Mouse (Mus musculus) cerebellum, adult 9-10 months (tissue): ENCODE data around the gene Itgb7.
"Not testable (repeated sequence)": the region's sequence is repeated elsewhere in the genome, so short reads cannot be mapped to it uniquely, and the experiment has no call there.

Experiments
- DNase-seq: peaks from one replicate; pipeline ENCODE4 v3.0.0; 2022

The Itgb7 gene

DNA sequence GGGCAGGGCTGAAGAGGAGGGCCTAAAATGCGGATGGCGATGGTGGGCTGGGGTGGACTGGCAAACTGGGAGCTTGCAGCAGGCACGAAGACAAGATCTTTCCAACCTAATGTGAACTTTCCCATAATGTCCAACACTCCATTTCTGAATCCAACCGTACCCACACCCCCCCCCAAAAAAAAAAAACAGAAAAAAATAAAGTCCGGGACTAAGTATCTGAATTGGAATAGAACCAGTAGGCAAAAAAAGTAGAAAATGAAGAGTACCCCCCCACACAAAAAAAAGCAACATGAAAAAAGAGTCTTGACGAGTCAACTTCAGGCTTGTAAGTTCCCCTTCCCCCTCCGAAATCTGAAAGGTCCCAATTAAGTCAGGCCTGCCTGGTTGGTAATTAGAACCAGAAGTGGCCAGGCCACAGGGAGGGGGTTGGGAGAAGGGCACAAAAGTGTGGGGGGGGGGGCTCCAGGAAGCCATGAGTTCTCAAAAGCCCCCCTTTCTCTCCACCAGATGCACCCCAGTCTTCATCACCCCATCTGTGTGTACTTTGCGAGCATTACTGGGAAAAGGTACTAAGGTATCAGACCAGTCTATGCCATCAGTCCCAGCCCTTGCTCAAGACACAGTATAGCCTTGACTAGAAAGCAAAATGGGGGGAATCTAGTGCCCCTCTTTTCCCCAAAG is 16.5 kb upstream of the Itgb7 start:
- no peak for DNase-seq

- DNase-seq: peak; percentile 67
Measured at GRCm38 (mm10) chr15:102247252-102248130, 15.7 kb upstream of the Itgb7 start.

GRCm38 (mm10) chr15:102246866-102247251 is 15.1 kb upstream of the Itgb7 start:
- DNase-seq: peak; percentile 93

DNA sequence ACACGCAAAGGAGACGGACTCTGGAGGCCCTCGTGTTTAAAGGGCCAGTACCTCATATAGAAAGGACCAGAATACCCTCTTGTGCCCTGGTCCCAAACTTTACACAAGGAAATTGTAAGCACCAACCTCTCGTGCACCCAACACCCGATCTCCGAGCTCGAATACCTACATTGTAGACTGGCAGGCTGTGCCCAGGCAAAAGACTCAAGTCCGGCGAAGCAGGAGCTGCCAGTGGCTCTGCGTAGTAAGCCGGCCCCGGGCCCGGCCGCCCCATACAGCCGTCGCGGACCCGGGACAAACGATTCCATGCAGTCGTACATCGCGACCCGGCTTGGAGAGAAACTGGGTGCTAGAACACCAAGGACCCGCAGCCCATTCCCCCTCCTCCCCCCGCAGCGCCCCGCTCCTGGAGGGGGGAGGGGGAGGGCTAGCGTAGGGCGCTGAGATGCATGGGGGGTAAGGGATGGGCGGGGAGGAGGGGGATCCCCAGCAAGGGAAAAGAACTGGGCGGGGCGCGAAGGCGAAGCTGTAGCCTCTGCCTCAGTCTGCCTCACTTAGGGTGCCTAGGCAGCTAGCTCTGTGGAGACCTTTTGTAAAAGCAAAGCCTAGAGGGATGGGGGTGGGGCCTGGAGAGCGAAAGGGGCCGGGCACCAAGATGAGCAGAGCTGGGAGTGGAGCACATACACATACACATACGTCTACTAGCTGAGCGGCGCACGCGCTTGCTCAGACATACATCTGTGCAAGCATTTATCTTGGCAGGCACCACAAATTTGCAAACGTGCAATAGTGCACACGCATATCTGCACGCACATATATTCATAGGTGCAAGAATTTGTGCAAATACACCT is 14.4 kb upstream of the Itgb7 start:
- DNase-seq: peak; percentile 82

- DNase-seq: no peak
Measured at GRCm38 (mm10) chr15:102245461-102245881, 13.7 kb upstream of the Itgb7 start.

GRCm38 (mm10) chr15:102244306-102245191 is 12.8 kb upstream of the Itgb7 start:
- DNase-seq: no peak

- no peak for DNase-seq
Measured at GRCm38 (mm10) chr15:102243229-102244190, 11.8 kb upstream of the Itgb7 start.

DNA sequence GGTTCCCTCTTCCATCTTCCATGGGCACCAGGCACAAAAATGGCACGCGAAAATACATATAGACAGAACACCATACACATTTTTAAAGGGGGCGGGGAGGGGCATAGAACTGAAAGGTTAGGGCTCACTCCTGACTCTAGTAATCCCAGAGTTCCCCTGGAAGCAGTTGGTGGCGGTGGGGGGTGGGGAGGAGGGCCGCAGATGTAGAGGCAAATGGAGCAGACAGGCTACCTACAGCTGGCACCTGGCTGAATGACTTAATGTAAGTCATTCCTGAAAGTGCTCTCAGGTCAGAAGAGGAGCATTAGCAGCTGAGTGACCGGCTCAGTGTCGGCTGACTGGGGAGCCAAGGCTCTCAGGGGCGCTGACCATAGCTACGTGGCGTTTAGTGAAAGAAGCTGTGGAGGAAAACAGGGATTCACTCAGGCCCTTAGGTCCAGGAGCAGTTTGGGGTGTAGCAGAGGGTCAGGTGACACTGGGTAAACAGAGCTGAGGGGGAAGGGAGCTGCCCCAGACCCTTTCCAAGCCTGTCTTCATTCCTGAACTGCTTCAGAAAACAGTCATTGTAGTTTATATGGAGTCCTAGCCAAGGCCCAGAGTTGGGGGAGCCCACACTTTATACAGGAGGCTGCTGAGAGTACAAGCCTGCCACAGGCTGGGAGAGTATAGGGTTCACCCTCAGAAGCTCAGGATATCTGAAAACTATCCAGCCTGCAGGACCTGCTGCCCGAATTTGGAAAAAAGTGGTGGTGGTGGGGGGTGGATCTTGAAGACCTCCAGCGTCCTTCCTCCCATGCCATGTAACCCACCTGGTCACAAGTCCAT is 10.9 kb upstream of the Itgb7 start:
- DNase-seq: no peak

- no peak for DNase-seq
Measured at GRCm38 (mm10) chr15:102240607-102241006, 8.9 kb upstream of the Itgb7 start.

- DNase-seq: no peak
Measured at GRCm38 (mm10) chr15:102239851-102240250, 8.1 kb upstream of the Itgb7 start.

DNA sequence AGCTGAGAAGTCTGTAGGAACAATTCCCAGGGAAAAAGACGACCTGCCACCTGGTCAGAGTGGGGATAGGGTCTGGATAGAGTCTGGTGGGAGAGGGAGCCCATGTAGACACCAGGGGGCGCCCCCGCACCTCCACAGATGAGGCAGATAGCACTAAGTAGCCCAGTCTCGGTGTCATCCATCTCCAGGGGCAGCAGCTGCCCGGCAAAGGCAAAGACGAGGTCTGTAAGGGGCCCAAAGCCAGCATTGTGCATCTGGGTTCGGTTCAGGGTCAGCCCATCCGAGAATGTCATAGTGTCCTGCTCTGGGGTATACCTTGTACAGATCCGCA is 7.5 kb upstream of the Itgb7 start:
- DNase-seq: peak; percentile 78

DNA sequence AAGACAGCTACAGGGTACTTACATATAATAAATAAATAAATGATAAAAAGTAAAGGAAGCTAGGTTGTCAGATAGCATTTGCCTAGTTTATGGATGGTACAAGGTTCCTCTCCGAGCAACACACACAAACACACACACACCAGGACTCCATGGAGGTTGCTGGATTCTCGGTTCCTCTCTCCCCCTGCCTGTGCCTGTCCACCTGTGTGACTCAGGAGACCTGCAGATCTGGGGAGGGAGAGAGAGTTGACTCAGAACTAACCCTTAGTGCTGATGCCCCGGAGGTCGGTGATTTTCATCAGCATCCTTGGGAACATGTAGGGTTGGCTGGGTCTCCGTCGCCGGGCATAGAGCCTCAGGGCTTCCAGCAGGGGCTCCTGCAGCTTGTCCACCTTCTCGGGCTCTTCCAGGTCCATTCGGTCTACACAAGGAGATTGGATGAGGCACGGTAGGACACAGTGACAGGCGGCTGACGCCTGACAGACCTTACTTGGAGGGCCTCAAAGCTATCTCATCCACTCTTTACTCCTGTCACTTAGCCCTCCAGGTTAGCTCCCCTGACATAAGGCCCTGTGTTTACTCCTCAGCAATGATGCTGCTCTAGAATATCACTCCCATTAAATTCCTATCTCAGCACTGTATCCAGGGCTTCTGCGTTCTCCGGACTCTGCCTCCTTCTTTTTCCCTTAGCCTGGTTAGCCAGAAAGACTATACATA is 7.0 kb upstream of the Itgb7 start:
- DNase-seq: no peak

GRCm38 (mm10) chr15:102235371-102236027 is 3.8 kb upstream of the Itgb7 start:
- DNase-seq: no peak

- no peak for DNase-seq
Measured at GRCm38 (mm10) chr15:102233896-102234295, 2.2 kb upstream of the Itgb7 start.

DNA sequence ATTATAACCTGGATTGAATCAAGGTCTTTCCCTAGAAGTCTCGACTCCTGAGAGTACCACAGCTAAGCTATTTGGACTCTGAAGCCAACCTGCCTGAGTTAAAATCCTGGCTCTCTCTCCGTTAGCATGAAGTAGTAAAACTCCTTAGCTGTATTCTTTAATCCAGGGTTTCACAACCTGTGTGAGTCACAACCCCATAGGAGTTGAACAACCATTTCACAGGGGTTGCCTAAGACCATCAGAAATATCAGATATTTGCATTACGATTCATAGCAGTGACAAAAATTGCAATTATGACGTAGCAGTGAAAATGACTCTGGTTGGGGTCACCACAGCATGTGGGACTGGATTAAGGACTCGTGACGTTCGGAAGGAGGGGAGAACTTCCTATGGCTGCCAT is 1.0 kb upstream of the Itgb7 start:
- no peak for DNase-seq

GRCm38 (mm10) chr15:102230408-102231321 is 1.1 kb downstream of the Itgb7 start:
- DNase-seq: no peak

DNA sequence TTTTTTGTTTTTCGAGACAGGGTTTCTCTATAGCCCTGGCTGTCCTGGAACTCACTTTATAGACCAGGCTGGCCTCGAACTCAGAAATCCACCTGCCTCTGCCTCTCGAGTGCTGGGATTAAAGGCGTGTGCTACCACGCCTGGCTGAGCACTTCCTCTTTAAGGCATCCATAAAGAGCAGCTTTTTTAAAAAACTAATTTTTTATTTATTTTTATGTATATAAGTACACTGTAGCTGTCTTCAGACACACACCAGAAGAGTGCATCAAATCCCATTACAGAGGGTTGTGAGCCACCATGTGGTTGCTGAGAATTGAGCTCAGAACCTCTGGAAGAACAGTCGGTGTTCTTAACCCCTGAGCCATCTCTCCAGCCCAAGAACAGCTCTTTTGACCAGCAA is 6.1 kb downstream of the Itgb7 start:
- DNase-seq: not testable (repeated sequence)
